Mouse (Mus musculus): ENCODE measurements around the gene Ddx27.

DNA sequence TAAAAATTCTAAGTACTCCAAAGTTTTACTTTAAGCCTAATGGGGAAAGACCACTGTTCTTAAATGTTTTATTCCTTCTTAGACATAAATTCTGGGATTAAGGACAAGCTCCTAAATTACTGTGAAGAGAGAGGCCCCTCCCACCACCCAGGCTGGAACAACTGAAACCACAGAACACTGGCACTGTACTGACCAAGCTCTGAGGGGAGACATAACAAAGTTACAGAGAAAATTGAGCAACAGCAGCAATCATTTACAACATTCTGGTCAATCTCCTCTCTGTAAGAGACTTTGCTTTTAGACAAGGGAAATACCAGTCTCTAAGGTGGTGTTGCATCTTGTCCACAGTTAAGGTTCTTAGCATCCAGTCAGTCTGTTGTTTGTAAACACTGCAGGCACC, 23.0 kb upstream of the Ddx27 start:
- TF ChIP-seq CTCF (IDR thresholded peaks at IDR 0.05; ENCODE audit: low read depth) (no peak), EP300 (optimal IDR thresholded peaks at IDR 0.05) (no peak)

All from stomach, postnatal 0 days (tissue).